14 mouse cellular contexts compared by ENCODE assay signal in the genomic region with DNA sequence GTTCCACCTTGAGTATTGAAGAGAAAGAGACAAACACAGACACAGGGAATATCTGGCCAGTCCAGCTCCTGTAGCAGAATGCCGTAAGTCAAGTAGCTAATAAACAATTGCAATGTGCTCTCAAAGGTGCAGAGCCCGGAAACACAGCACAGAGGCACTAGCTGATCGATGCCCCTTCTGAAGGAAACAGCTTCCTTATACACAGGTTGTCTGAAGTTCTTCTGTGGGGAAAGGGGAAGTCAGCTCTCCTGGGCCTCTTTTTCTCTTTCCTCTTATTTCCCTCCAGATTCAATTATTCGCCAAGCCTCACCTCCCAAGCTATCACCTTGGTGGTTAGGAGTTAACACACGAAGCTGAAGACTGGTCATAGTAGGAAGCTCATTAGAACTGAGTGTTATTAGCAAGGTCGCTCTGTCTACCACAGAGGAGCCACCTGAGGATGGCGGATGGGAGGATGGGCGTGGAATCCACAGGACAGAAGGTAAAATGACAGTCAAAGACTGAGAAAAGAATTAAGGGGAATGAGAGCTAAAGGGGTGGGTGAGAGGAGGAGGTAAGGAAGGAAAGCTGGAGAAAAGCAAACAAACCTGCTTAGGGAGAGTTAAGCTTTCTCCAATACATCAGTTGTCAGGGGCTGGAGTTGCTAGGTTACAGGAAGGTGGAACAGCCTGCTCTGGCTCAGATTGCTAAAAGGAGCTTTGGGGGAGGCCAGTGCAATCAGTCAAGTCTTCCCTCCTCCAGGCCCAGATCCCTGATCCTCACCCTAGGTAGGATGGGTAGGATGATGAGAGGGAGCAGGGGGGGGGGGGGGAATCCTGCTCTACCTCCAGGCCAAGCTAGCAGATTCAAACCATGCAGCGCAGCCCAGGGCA. TPM values are rescaled to one million over a fixed set of nuclear protein-coding genes. Genes with fewer than 3 reads are reported as not detected.
DNase-seq lines count a peak whose midpoint lies in the region; ATAC-seq and TF ChIP-seq lines count a peak whose summit lies in the region.
"Had no signal": no experiment of that assay in that cellular context is flagged by ENCODE, and none has a peak within 500 bp of the region (broad histone marks: within the 10 kb centered on the region; RNA-seq: fewer than 3 reads in every experiment).

No protein-coding gene starts in this region.

- H3K27ac ChIP-seq in intestine, embryonic 15.5 days = 0 out of 2 replicates have a peak overlapping the region, but pooled peaks have one; percentile 27
- no peak overlapping the region for H3K27ac ChIP-seq in intestine, embryonic 16.5 days (ENCODE audit: low read length)
- H3K27ac ChIP-seq in lung, embryonic 16.5 days (ENCODE audit: low read length) = peak overlapping the region; percentile 12; the same call in 1 of the 2 replicates
- 0 out of 2 replicates have a peak overlapping the region, but pooled peaks have one; percentile 33 for H3K27ac ChIP-seq in midbrain, postnatal 0 days (ENCODE audit: low read depth, low read length)
- H3K27ac ChIP-seq: gastrocnemius, adult 2 months; limb, embryonic 12.5 days had no signal

- H3K36me3 ChIP-seq in intestine, embryonic 15.5 days = no peaks in the 10 kb centered on the region
- no peaks in the 10 kb centered on the region for H3K36me3 ChIP-seq in intestine, embryonic 16.5 days (ENCODE audit: control insufficient read depth, insufficient read depth, low read length)
- H3K36me3 ChIP-seq in lung, embryonic 16.5 days (ENCODE audit: control insufficient read depth, insufficient read depth, low read length) = no peaks in the 10 kb centered on the region
- H3K36me3 ChIP-seq in midbrain, postnatal 0 days (ENCODE audit: insufficient read depth, low read length) = no peaks in the 10 kb centered on the region
- H3K36me3 ChIP-seq: limb, embryonic 12.5 days had no signal

- no peaks in the 10 kb centered on the region for H3K9me3 ChIP-seq in intestine, embryonic 15.5 days
- H3K9me3 ChIP-seq in intestine, embryonic 16.5 days (ENCODE audit: control insufficient read depth, low read length) = no peaks in the 10 kb centered on the region
- H3K9me3 ChIP-seq in lung, embryonic 16.5 days (ENCODE audit: control insufficient read depth, low read length) = no peaks in the 10 kb centered on the region
- H3K9me3 ChIP-seq in midbrain, postnatal 0 days (ENCODE audit: low read length) = no peaks in the 10 kb centered on the region
- H3K9me3 ChIP-seq: limb, embryonic 12.5 days had no signal

- 47% methylated on average over 9 of the region's 9 CpGs for WGBS in intestine, embryonic 15.5 days
- WGBS in intestine, embryonic 16.5 days = 48% methylated on average over 9 of the region's 9 CpGs
- 49% methylated on average over 9 of the region's 9 CpGs for WGBS in lung, embryonic 16.5 days
- 70% methylated on average over 9 of the region's 9 CpGs for WGBS in midbrain, postnatal 0 days

- H3K4me1 ChIP-seq in intestine, embryonic 15.5 days (replicated peaks) = peaks cover 24% of the 10 kb centered on the region
- peaks cover 5% of the 10 kb centered on the region for H3K4me1 ChIP-seq in intestine, embryonic 16.5 days (ENCODE audit: control insufficient read depth, insufficient read depth, low read length)
- H3K4me1 ChIP-seq in lung, embryonic 16.5 days (replicated peaks; ENCODE audit: control insufficient read depth, insufficient read depth, low read length) = peaks cover 1% of the 10 kb centered on the region
- peaks cover 3% of the 10 kb centered on the region; the same call in 1 of the 2 replicates for H3K4me1 ChIP-seq in midbrain, postnatal 0 days (ENCODE audit: insufficient read depth, low read length)

- no peak for DNase-seq in lung, adult 18-20 months
- peak; percentile 46 for DNase-seq in midbrain, postnatal 0 days (ENCODE audit: low spot score)
- DNase-seq in gastrocnemius, postnatal 4 days (ENCODE audit: low spot score in 2 of 2) = no peak
- DNase-seq in urinary bladder, postnatal 14 days (ENCODE audit: low spot score) = no peak
- DNase-seq: adrenal gland, postnatal 36 days; cerebellum, adult 18-20 months; gastrocnemius, adult 2 months; kidney, postnatal 25 days had no signal

- H3K27me3 ChIP-seq in intestine, embryonic 15.5 days (replicated peaks) = no peaks in the 10 kb centered on the region
- H3K27me3 ChIP-seq in intestine, embryonic 16.5 days (replicated peaks; ENCODE audit: control insufficient read depth, insufficient read depth, low read length) = no peaks in the 10 kb centered on the region
- no peaks in the 10 kb centered on the region for H3K27me3 ChIP-seq in lung, embryonic 16.5 days (ENCODE audit: control insufficient read depth, insufficient read depth, low read depth, low read length)
- no peaks in the 10 kb centered on the region for H3K27me3 ChIP-seq in midbrain, postnatal 0 days (ENCODE audit: insufficient read depth, low read length)

- TF ChIP-seq CTCF in midbrain, postnatal 0 days (IDR thresholded peaks at IDR 0.05) = no peak

- peak; percentile 48 for ATAC-seq in intestine, embryonic 15.5 days
- ATAC-seq in intestine, embryonic 16.5 days = no peak
- ATAC-seq in lung, embryonic 16.5 days (ENCODE audit: low read depth) = peak; percentile 65; the same call in 1 of the 2 replicates
- ATAC-seq in megakaryocyte, adult 5-6 weeks (ENCODE audit: poor library complexity, severe bottlenecking) = peak; percentile 60; the same call in 1 of the 2 replicates
- peak; percentile 71; the same call in 1 of the 2 replicates for ATAC-seq in midbrain, postnatal 0 days (ENCODE audit: low FRiP score)
- ATAC-seq: lung, postnatal 0 days had no signal

- H3K9ac ChIP-seq in intestine, embryonic 15.5 days = no peak overlapping the region
- no peak overlapping the region for H3K9ac ChIP-seq in intestine, embryonic 16.5 days (ENCODE audit: low read depth, low read length)
- H3K9ac ChIP-seq in lung, embryonic 16.5 days (ENCODE audit: low read length) = no peak overlapping the region
- H3K9ac ChIP-seq in midbrain, postnatal 0 days (replicated peaks; ENCODE audit: low read length, poor library complexity, severe bottlenecking) = no peak overlapping the region
- H3K9ac ChIP-seq: limb, embryonic 12.5 days had no signal

- H3K4me2 ChIP-seq in intestine, embryonic 15.5 days (replicated peaks) = no peak overlapping the region
- no peak overlapping the region for H3K4me2 ChIP-seq in intestine, embryonic 16.5 days (ENCODE audit: low read depth, low read length)
- no peak overlapping the region for H3K4me2 ChIP-seq in lung, embryonic 16.5 days (ENCODE audit: low read depth, low read length)
- no peak overlapping the region for H3K4me2 ChIP-seq in midbrain, postnatal 0 days (ENCODE audit: low read depth, low read length, poor library complexity, severe bottlenecking)
- H3K4me2 ChIP-seq: limb, embryonic 12.5 days had no signal

- no peak overlapping the region for H3K4me3 ChIP-seq in intestine, embryonic 15.5 days (replicated peaks)
- H3K4me3 ChIP-seq in intestine, embryonic 16.5 days (ENCODE audit: low read length) = no peak overlapping the region
- no peak overlapping the region for H3K4me3 ChIP-seq in lung, embryonic 16.5 days (ENCODE audit: low read length)
- H3K4me3 ChIP-seq in midbrain, postnatal 0 days (ENCODE audit: low read depth, low read length) = no peak overlapping the region
- H3K4me3 ChIP-seq: gastrocnemius, adult 2 months; limb, embryonic 12.5 days had no signal

RNA-seq across cellular contexts. Expression of a gene that starts 55.3 kb away (rescaled TPM):
- polyA plus RNA-seq in intestine, embryonic 15.5 days (2015; fragmentation: Nextera tagmentation; extraction: Ambion mirVana) = 200 and 237 TPM in 2 replicates
- 161 and 168 TPM in 2 replicates for polyA plus RNA-seq in intestine, embryonic 16.5 days (2015; fragmentation: Nextera tagmentation; extraction: Ambion mirVana)
- 192 and 200 TPM in 2 replicates for polyA plus RNA-seq in lung, embryonic 16.5 days (2015; fragmentation: Nextera tagmentation; extraction: Ambion mirVana)
- 167 and 177 TPM in 2 replicates for total RNA-seq in megakaryocyte, adult 5-6 weeks (2015)
- total RNA-seq in megakaryocyte, adult 5-6 weeks (2017) = 205 and 247 TPM in 2 replicates
- total RNA-seq in midbrain, postnatal 0 days (2014; rRNA removed) = 144 and 189 TPM in 2 replicates
- polyA plus RNA-seq in midbrain, postnatal 0 days (2015; fragmentation: Nextera tagmentation; extraction: Ambion mirVana) = 200 and 204 TPM in 2 replicates
- 100 to 1,000 TPM; 303 to 348 TPM for total RNA-seq in gastrocnemius, postnatal 4 days (2021)
